Mouse (Mus musculus): ENCODE results near the gene Kcnmb3.

DNA sequence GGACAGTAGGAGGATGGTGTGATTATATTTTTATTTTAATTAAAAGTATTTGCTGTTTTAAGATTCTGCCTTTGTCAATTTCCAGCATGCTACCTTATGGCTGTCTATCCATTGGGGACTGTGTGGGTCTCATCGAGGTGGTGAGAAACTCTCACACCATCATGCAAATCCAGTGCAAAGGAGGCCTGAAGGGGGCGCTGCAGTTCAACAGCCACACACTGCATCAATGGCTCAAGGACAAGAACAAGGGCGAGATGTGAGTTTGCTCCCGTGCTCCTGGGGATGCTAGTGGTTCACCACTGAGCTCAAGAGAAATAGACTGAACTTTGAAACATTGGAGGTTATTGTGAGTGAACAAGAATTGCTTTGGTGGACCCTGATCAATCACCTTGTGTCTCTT is 32.3 kb downstream of the Kcnmb3 start:
- TF ChIP-seq GATA1 (IDR thresholded peaks at IDR 0.05; ENCODE audit: low read length) (no peak), TAL1 (IDR thresholded peaks at IDR 0.05; ENCODE audit: low read length) (no peak)

Measured in erythroblast, embryonic 14.5 days (primary cell).